Mouse (Mus musculus): ENCODE measurements at regions not wholly inside any gene's neighbourhood (a gene's known extent, or its start where the extent isn't known, plus 50 kb on each side); places are given as distances from the start of the nearest gene placed in this dataset.

DNA sequence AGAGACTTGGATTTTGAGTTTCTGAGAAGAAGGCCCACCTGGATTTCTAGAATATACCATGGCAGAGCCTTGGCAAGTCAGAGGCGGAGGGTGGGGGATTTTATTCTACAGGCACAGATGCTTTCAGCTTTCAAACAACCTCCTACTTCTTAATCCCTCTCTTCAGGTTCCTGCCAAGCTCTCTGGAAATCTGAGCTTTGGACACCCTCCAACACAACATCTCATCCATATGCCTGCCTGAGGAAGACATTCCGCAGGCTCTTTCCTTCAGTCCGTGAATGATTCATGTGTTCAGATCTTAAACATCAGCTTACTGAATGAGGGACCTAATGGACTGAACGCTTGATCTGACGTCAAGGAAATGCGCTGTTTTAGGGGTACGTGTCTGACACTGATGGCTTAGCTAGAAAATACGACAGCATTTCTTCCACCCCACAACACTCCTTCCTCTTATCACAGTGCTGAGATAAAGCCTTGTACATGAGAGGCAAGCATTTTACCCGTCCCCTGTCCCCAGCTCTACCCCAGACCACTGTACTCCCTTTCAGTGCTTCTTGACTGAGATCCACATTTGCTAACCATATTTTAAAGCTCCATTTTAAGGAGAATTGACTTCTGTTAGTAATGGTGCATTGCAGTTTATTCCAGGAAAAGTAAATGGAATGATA lies 97.0 kb upstream of the Galnt5 start:
- TF ChIP-seq CTCF (IDR thresholded peaks at IDR 0.05) (no peak), POLR2A (IDR thresholded peaks at IDR 0.05; ENCODE audit: insufficient read depth, low read depth, low read length) (no peak), EP300 (IDR thresholded peaks at IDR 0.05; ENCODE audit: insufficient read depth, low read depth, low read length) (no peak)
